Mouse (Mus musculus) lung, adult 2 months (tissue): ENCODE measurements around the gene Camsap1.

Experiments
- CTCF ChIP-seq: fragments of 200-500 bp; IDR thresholded peaks from 2 replicates; pipeline ENCODE4 v1.5.1; 2011; ENCODE audit warnings: mild to moderate bottlenecking, low read length, control low read depth; ENCODE audit not compliant: insufficient read depth
- POLR2A ChIP-seq: fragments of 200-500 bp; IDR thresholded peaks from 2 replicates; pipeline ENCODE4 v1.6.1; 2011; ENCODE audit warnings: low read depth, mild to moderate bottlenecking, control low read depth, low read length, borderline replicate concordance; ENCODE audit errors: extremely low read depth

- TF ChIP-seq POLR2A: no peak
- no peak for TF ChIP-seq CTCF
Measured at GRCm38 (mm10) chr2:25949291-25949690, 33.8 kb downstream of the Camsap1 start.
